Mouse (Mus musculus): ENCODE data around the gene Krtap17-1. TPM values are rescaled to one million over a fixed set of nuclear protein-coding genes. Genes with fewer than 3 reads are reported as not detected.

Gene Krtap17-1
- not detected in 2 replicates for total RNA-seq (2017)

- ATAC-seq (ENCODE audit: extremely low read depth, insufficient number of reproducible peaks, low FRiP score, poor library complexity, severe bottlenecking) = no peak
Measured at GRCm38 (mm10) chr11:99993620-99994383, at the start of gene Krtap17-1. TSS of gene Krtap17-1 (minus strand) at chr11:99993994.

- no peak for ATAC-seq (ENCODE audit: extremely low read depth, insufficient number of reproducible peaks, low FRiP score, poor library complexity, severe bottlenecking)
Measured at GRCm38 (mm10) chr11:100041454-100041853, 47.7 kb upstream of the Krtap17-1 start, which contains the start of gene Krt34. TSS of gene Krt34 (minus strand) at chr11:100041554.

- no peak for ATAC-seq (ENCODE audit: extremely low read depth, insufficient number of reproducible peaks, low FRiP score, poor library complexity, severe bottlenecking)
Measured at GRCm38 (mm10) chr11:100029768-100030167, 36.0 kb upstream of the Krtap17-1 start, which contains the start of gene Krt33b. TSS of gene Krt33b (minus strand) at chr11:100029868.

- no peak for ATAC-seq (ENCODE audit: extremely low read depth, insufficient number of reproducible peaks, low FRiP score, poor library complexity, severe bottlenecking)
Measured at GRCm38 (mm10) chr11:100021438-100021837, 27.6 kb upstream of the Krtap17-1 start.

GRCm38 (mm10) chr11:100019466-100019865, 25.7 kb upstream of the Krtap17-1 start:
- ATAC-seq (ENCODE audit: extremely low read depth, insufficient number of reproducible peaks, low FRiP score, poor library complexity, severe bottlenecking) = no peak

GRCm38 (mm10) chr11:100016112-100016511, 22.3 kb upstream of the Krtap17-1 start, which contains the start of gene Krt33a:
TSS of gene Krt33a (minus strand) at chr11:100016212.
- no peak for ATAC-seq (ENCODE audit: extremely low read depth, insufficient number of reproducible peaks, low FRiP score, poor library complexity, severe bottlenecking)

GRCm38 (mm10) chr11:100013691-100014171, 19.9 kb upstream of the Krtap17-1 start:
- ATAC-seq (ENCODE audit: extremely low read depth, insufficient number of reproducible peaks, low FRiP score, poor library complexity, severe bottlenecking) = no peak

- ATAC-seq (ENCODE audit: extremely low read depth, insufficient number of reproducible peaks, low FRiP score, poor library complexity, severe bottlenecking) = no peak
Measured at GRCm38 (mm10) chr11:100010682-100011081, 16.9 kb upstream of the Krtap17-1 start.

- ATAC-seq (ENCODE audit: extremely low read depth, insufficient number of reproducible peaks, low FRiP score, poor library complexity, severe bottlenecking) = no peak
Measured at GRCm38 (mm10) chr11:100008336-100008735, 14.5 kb upstream of the Krtap17-1 start.

GRCm38 (mm10) chr11:100006624-100007023, 12.8 kb upstream of the Krtap17-1 start:
- ATAC-seq (ENCODE audit: extremely low read depth, insufficient number of reproducible peaks, low FRiP score, poor library complexity, severe bottlenecking) = no peak

- ATAC-seq (ENCODE audit: extremely low read depth, insufficient number of reproducible peaks, low FRiP score, poor library complexity, severe bottlenecking) = no peak
Measured at GRCm38 (mm10) chr11:100005905-100006304, 12.1 kb upstream of the Krtap17-1 start.

- 0 out of 2 replicates have a peak, but pooled peaks have one; percentile 9 for ATAC-seq (ENCODE audit: extremely low read depth, insufficient number of reproducible peaks, low FRiP score, poor library complexity, severe bottlenecking)
Measured at GRCm38 (mm10) chr11:100004846-100005245, 11.1 kb upstream of the Krtap17-1 start.

- no peak for ATAC-seq (ENCODE audit: extremely low read depth, insufficient number of reproducible peaks, low FRiP score, poor library complexity, severe bottlenecking)
Measured at GRCm38 (mm10) chr11:99999091-99999490, 5.3 kb upstream of the Krtap17-1 start.

GRCm38 (mm10) chr11:99994384-99994661, 529 bp upstream of the Krtap17-1 start:
- no peak for ATAC-seq (ENCODE audit: extremely low read depth, insufficient number of reproducible peaks, low FRiP score, poor library complexity, severe bottlenecking)

GRCm38 (mm10) chr11:99990571-99990970, 3.2 kb downstream of the Krtap17-1 start:
- ATAC-seq (ENCODE audit: extremely low read depth, insufficient number of reproducible peaks, low FRiP score, poor library complexity, severe bottlenecking) = no peak

GRCm38 (mm10) chr11:99989881-99990405, 3.9 kb downstream of the Krtap17-1 start:
- no peak for ATAC-seq (ENCODE audit: extremely low read depth, insufficient number of reproducible peaks, low FRiP score, poor library complexity, severe bottlenecking)

GRCm38 (mm10) chr11:99988530-99988929, 5.3 kb downstream of the Krtap17-1 start:
- ATAC-seq (ENCODE audit: extremely low read depth, insufficient number of reproducible peaks, low FRiP score, poor library complexity, severe bottlenecking) = no peak

GRCm38 (mm10) chr11:99986180-99986647, 7.6 kb downstream of the Krtap17-1 start, which contains the start of gene Krtap16-1:
TSS of gene Krtap16-1 (minus strand) at chr11:99986597.
- no peak for ATAC-seq (ENCODE audit: extremely low read depth, insufficient number of reproducible peaks, low FRiP score, poor library complexity, severe bottlenecking)

- ATAC-seq (ENCODE audit: extremely low read depth, insufficient number of reproducible peaks, low FRiP score, poor library complexity, severe bottlenecking) = no peak
Measured at GRCm38 (mm10) chr11:99985291-99986092, 8.3 kb downstream of the Krtap17-1 start.
